Mouse (Mus musculus) large intestine, adult 2 months (tissue): ENCODE data around the gene Crabp2. TPM values are rescaled to one million over a fixed set of nuclear protein-coding genes. Genes with fewer than 3 reads are reported as not detected.

Source experiments
- DNase-seq: peaks from one replicate; pipeline ENCODE4 v3.0.0-alpha.2; 2012; ENCODE audit warnings: low read depth, low spot score
- WGBS: fragments of 180-500 bp; shearing (Covaris S2); methylation state at CpG from one replicate; pipeline ENCODE4 v1.1.7; 2018; 5-methylcytosine and 5-hydroxymethylcytosine counted together
- polyA plus RNA-seq: library from polyadenylated mRNA; depleted of rRNA; stranded (reverse); fragments of >200 nt; gene quantifications from 2 replicates; pipeline ENCODE4 v1.2.3, GENCODE M21; 2012

The Crabp2 gene
- polyA plus RNA-seq, 1 experiment, result not detected

- 85% methylated on average over 6 of the region's 6 CpGs for WGBS
- DNase-seq, result no peak
Observed at GRCm38 (mm10) chr3:87981214-87981760, 32.8 kb downstream of the Crabp2 start.

DNA sequence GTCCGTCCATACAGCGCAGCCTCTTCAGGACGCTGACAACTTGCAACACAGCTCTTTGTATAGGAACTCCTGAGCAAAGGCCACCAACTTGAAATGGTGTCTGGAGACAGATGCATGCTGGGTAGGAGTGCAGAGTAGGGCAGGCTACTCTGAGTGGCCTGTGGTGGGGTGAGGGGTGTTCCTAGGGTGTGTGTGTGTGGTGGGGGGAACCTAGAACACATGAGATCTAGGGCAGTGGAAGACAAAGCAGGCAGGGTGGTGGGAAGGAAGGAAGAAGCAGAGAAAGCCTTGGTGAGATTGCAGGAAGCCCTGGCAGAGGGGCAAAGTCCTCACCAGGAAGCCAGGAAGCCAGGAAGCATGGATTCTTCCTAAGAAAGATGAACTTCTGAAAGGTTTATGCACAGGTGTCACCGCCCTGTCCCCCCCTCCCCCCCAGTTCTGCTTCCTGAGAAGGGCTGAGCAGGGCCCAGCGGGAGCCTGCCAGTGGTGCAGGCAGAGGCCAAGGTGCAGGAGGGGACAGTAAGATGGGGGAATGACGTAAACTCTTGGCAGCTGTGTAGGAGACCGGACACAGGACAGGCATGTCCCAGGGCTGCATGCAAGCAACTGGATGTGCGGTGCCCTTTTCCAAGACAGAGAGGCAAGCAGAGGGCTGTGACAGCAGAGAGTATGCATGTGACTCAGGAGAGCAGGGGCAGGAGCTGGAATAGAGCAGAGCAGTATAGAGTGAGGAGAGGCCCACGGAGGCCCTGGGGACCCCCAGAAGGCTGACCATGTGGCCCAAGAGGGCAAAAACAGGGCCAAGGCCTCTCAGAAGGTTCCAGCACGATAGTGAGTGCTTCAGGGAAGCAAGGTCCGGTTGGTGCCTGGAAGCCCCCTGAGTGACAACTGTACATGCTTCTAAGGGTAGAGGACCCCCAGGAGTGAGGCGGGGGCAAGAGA lies 33.7 kb downstream of the Crabp2 start:
- no peak for DNase-seq
- WGBS, result 21% methylated on average over 12 of the region's 12 CpGs

- no peak for DNase-seq
- 18% methylated on average over 13 of the region's 13 CpGs for WGBS
Observed at GRCm38 (mm10) chr3:87982836-87983601, 34.6 kb downstream of the Crabp2 start.

- no peak for DNase-seq
- WGBS, result 75% methylated on average over 6 of the region's 6 CpGs
Observed at GRCm38 (mm10) chr3:87983627-87984026, 35.2 kb downstream of the Crabp2 start.

DNA sequence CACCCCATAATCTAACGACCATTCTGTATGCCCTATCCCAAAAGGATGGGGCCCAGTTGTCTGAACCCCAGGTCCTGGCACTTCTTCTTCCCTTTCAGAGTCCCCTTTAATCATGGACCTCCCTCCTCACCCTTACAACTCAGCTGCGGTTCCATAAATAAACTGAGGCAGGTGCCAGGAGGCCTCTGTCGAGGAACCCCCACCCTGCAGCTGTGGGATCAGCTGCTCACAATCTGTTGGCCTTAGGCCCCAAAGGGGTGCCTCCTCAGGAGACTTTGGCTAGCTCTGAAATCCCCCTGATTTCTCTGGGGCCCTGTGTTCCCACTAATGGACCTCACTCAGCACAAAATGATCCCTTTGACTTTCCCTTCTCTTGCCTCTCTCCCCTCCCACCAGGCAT lies 35.6 kb downstream of the Crabp2 start:
- no peak for DNase-seq
- 50% methylated on average over 3 of the region's 3 CpGs for WGBS

DNA sequence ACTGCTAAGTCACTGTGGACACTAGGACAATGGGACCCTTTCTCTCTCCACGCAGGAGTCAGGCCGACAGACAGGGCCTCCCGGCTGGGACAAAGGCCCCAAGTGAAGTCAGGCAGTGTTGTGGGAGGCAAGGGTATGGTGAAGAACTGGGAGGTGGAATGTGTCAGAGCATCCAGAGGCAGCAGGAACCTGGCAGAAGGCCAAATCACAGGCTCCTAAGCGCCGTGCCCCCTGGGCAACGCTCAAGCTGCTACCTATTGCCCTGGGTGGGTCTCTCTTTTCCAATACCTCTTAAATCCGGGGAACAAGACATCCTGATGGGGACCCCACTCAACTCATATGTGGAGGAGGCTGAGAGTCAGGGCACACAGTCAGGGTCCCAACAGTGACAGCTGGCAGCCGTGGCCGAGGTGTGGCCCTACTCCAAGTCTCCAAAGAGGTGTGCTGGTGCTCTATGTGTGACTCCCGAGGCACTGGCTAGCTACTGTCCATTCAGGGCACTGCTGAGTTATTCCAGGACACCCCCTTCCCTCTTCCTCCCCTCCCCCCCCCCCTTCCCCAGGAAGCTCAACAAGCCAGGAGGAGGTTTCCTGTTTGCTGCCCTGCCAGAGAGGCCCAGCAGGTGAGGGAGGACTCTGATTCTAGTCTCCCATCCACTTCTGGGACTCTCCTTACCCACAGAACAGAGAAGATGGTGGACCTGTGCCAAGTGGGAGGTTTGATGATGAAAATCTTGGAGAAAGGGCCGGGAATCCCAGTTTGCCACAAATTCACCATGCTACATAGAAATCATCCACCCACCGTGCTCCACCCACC lies 37.2 kb downstream of the Crabp2 start:
- 43% methylated on average over 12 of the region's 12 CpGs for WGBS
- DNase-seq, result no peak

- DNase-seq, result peak; percentile 70
- WGBS, result 1% methylated on average over 17 of the region's 17 CpGs
Observed at GRCm38 (mm10) chr3:87986868-87987267, 38.4 kb downstream of the Crabp2 start.

- WGBS, result 2% methylated on average over 15 of the region's 15 CpGs
- no peak for DNase-seq
Observed at GRCm38 (mm10) chr3:87987633-87988032, 39.2 kb downstream of the Crabp2 start.

DNA sequence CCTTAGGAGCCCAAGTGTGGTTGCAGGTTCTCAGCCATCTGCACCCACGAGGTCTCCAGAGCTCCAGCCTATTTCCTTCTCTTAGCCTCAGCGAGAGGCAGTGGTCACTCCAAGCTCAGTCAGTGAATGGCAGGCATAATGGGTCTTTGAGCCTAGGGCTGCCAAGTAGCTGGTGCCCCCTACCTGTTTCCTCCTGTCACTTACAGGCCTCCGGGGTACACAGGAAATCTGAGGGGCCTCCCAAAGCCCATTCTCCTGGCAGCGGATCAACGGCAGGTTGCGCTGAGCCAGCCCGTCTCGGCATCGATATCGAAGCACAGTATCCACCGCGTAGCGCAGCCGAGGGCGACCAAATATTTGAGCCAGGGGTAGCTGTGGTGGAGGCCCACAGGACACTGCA lies 39.6 kb downstream of the Crabp2 start:
- no peak for DNase-seq
- 11% methylated on average over 15 of the region's 15 CpGs for WGBS

DNA sequence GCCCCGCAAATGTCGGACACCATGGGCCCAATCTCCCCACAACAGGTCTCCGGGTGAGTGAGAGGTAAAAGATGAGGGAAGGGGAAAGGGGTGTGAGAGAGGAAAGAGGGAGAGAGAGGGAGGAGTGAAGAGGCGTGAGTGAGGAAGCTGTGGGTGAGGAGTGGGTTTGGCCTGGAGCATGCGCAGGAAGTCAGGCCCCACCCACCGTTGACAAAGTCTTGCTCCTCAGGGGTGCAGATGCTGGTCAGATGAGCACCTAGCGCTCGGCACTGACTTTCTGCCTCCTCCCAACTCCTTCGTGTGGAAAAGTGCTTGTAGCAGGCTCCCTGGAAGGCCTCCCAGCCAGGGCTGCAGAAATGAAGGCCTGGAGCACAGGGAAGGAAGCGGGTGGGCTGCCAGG lies 41.5 kb downstream of the Crabp2 start:
- DNase-seq, result no peak
- 29% methylated on average over 10 of the region's 10 CpGs for WGBS

DNA sequence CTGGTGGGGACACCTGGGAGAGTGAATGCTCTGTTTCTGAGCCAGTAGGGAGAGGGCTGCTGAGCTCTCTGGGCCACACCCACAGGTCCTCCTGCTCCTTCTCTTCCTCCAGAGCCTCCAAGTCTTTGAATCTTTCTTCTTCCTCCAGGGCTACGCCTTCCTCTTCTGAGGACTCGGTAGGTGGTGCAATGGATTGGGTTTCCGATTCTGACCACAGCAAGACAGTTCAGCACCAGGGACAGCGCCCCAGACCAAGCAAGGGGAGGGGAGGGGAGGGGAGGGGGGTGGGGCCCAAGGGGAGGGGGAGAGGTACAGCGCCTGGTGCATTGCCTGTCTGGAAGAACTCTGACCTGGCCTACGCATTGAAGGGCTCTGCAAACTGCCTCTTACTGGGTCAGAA lies 45.0 kb downstream of the Crabp2 start:
- no peak for DNase-seq
- 11% methylated on average over 5 of the region's 6 CpGs for WGBS

DNA sequence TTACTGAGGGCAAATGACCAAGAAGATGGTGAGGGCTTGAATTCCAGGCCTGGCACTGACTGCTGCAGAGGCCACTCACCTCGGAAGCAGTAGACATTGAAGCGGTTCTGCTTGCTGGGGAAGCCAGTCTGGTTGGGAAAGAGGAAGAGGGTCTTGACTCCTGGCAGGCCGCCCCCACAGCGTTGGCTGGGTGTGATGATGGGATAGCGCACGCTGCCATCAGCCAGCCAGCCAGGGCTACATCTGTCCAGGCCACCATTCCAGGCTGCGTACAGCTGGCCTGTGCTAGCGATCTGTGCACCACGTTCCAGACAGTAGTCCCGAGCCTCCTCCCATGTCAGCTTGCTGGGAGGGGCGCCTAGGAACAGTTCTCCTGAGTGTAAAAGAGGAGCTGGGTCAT lies 46.9 kb downstream of the Crabp2 start:
- 34% methylated on average over 11 of the region's 11 CpGs for WGBS
- no peak for DNase-seq

DNA sequence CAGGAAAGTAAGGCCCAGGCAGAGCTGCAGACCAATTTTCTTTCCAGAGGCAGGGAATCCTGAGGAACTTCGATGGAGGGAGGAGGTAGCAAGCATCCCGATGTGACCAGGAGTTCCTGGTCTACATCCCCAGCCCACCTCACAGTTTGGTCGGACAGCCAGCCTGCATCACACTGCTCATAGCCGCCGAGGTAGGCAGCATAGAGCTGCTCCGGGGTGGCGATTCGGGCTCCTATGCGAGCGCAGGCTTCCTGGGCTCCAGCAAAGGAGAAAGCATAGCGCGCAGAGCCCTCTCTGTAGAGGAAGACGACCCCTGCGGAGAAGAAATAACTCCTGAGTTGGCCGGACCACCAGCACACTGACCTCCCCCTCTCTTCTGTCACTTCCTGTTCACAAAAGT lies 47.9 kb downstream of the Crabp2 start:
- DNase-seq, result no peak
- 8% methylated on average over 15 of the region's 15 CpGs for WGBS

GRCm38 (mm10) chr3:87996971-87997614 lies 48.6 kb downstream of the Crabp2 start:
- DNase-seq, result no peak
- 2% methylated on average over 49 of the region's 49 CpGs for WGBS

GRCm38 (mm10) chr3:87998747-87999146 lies 50.3 kb downstream of the Crabp2 start:
- WGBS, result 11% methylated on average over 7 of the region's 7 CpGs
- DNase-seq, result no peak

DNA sequence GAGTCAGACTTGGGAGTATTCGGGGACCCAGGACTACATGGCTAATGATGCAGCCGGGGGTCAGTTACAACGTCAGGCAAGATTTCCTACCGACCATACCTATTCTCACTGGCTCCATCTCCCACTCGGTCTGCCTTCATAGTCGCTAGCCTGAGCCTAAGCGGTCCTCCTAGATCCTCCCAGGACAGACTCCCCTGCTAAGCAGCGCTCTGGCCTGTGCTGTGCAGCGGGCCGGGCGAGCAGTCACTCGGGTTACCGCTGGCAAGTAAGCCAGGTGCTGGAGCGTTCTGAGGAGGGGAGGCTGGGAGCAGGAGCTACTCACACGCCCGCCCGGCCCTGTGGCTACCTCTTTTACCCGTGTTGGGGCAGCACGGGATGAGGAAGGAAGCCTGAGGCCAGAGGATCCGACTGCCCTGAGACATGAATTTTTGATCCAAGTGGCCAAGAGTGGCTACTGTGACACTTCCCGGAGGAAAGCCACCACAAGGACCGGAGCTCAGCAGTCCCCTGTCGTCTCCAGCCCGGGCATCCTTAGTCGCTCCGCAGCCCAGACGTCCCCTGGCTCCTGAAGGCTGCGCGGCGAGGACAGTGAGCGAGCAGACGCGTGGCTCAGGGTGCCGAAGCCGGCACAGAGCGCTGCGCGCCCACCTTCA lies 50.9 kb downstream of the Crabp2 start:
- DNase-seq, result no peak
- 4% methylated on average over 38 of the region's 38 CpGs for WGBS

- DNase-seq, result no peak
- WGBS, result 1% methylated on average over 39 of the region's 39 CpGs
Observed at GRCm38 (mm10) chr3:88000181-88000580, 51.7 kb downstream of the Crabp2 start, which contains the start of gene Bcan. Bcan (minus strand) TSS chr3:88000230.

GRCm38 (mm10) chr3:88000816-88001595 lies 52.5 kb downstream of the Crabp2 start:
- 17% methylated on average over 11 of the region's 11 CpGs for WGBS
- no peak for DNase-seq
